Mouse (Mus musculus) WW6 (cell line): Measurements from ENCODE around the gene Olfr1457.

Source experiments
- DNase-seq: peaks from one replicate; pipeline ENCODE4 v3.0.0-alpha.2; 2013; ENCODE audit warnings: low read depth, low spot score

Gene Olfr1457

DNA sequence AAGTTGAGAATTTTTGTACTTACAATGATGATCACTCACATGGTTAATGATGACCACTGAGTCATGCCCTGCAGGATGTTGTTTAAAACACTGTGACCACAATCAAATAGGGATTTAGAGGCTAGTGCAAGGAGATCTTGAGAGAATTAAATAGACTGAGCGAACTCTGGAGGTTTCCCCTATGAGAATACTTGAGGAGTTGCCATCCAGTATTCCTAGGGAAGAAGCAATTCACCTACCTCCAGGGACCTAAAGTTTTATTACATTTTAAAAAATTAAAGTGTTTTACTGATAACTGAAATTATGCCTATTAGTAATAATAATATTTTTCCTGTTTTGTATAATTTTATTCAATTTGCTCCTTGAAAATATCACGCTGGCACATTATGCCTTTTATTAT, at the start of gene Olfr1457:
Gene Olfr1457, minus strand, starts transcription at position 101 of the 400 bp plus-strand sequence.
- DNase-seq, result no peak

DNA sequence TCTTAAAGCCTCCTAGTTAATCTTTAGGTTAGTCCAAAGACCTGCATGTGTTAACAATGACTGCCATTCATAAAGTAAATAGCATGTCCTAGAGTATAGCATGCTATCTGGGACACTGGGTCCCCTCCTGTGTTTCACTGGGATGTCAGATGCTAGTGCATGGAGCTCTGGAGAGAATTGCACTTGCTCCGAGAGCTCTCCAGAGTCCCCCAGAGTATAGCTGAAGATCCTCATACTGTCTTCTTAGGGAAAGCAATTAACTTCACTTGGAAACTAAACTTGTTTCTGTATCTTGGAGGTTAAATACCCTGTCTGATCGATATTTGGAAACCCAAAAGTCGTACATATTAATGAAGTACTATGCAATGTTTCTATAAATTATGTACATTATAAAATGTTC, 9.0 kb upstream of the Olfr1457 start, which contains the start of gene Olfr1458:
Gene Olfr1458, minus strand, starts transcription at position 101 of the 400 bp plus-strand sequence.
- DNase-seq, result no peak

DNA sequence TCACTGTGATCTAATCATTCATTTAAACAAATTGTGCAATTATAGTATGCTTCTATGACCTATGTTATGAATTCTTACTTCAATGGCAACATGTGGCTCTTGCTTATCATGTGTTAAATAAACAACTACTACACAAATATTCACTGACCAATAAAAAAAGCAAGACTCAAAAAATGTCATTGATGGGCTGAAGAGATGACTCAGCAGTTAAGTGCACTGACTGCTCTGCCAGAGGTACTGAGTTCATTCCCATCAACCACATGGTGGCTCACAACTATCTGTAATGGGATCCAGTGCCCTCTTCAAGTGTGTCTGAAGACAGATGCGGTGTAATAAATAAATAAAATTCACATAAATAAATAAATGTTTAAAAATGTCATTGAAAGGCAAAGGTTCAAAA, 3.8 kb downstream of the Olfr1457 start:
- no peak for DNase-seq

DNA sequence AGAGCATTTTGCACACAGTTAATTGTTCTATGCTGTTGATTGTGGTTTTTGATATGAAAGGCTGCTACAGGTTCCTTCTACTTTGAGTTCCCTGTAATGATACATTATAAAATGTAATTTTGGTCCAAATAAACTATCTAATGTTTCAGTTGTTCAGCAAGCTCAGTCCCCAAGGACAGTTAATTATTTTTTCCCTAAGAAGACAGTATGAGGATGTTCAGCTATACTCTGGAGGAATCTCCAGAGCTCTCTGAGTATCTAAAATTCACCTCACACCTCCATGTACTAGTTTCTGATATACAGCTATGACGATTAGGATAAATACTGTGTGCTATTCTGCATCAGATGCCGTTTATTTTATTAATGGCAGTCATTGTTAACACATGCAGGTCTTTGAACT, 37.4 kb downstream of the Olfr1457 start, which contains the start of gene Olfr1454:
Gene Olfr1454, plus strand, starts transcription at position 301 of the 400 bp plus-strand sequence.
- no peak for DNase-seq
